Comparison of ENCODE assay signal across 10 mouse cellular contexts in the genomic region with DNA sequence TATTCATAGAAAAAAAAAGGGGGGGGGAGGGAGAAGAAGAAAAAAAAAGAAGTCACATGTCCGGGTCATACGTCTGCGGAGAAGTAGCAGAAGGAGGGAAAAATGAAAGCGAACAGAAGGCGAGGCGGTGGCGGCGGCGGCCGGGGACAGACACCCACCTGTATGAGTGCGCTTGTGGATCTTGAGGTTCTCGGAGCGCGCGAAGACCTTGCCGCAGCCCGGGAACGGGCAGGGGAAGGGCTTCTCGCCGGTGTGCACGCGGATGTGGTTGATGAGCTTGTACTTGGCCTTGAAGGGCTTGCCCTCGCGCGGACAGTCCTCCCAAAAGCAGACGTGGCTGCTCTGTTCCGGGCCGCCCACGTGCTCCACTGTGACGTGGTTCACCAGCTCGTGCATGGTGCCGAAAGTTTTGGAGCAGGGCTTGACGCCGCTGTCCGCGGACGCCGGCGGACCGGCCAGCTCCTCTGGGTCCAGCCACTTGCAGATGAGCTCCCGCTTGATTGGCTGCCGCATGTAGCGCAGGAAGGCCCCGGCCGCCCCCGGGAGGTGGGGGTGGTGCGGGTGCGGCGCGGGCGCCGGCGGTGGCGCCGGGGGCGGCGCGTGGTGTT. TPM values are rescaled to one million over a fixed set of nuclear protein-coding genes. Genes with fewer than 3 reads are reported as not detected.
DNase-seq lines count a peak whose midpoint lies in the region; ATAC-seq and TF ChIP-seq lines count a peak whose summit lies in the region.
"Not testable (repeated sequence)": the region's sequence is repeated elsewhere in the genome, so short reads cannot be mapped to it uniquely, and the experiment has no call there.
"Had no signal": no experiment of that assay in that cellular context is flagged by ENCODE, and none has a peak within 500 bp of the region (broad histone marks: within the 10 kb centered on the region; RNA-seq: fewer than 3 reads in every experiment).

No protein-coding gene starts in this region.

- 0% methylated on average over 44 of the region's 58 CpGs for WGBS in limb, embryonic 14.5 days
- WGBS in midbrain, embryonic 11.5 days = under 1% methylated on average over 58 of the region's 58 CpGs

- H3K27ac ChIP-seq in limb, embryonic 14.5 days (replicated peaks; ENCODE audit: low read depth, low read length) = peak overlapping the region; percentile 52; the same call in 1 of the 2 replicates
- peak overlapping the region; percentile 95 for H3K27ac ChIP-seq in midbrain, embryonic 11.5 days (ENCODE audit: low read depth, low read length)

- H3K9ac ChIP-seq in limb, embryonic 14.5 days (ENCODE audit: low read depth, low read length, severe bottlenecking) = peak overlapping the region; percentile 58
- peak overlapping the region; percentile 91 for H3K9ac ChIP-seq in midbrain, embryonic 11.5 days (ENCODE audit: low read length)

- peak overlapping the region; percentile 86 for H3K4me2 ChIP-seq in limb, embryonic 14.5 days (replicated peaks; ENCODE audit: low read depth, low read length, severe bottlenecking)
- peak overlapping the region; percentile 79 for H3K4me2 ChIP-seq in midbrain, embryonic 11.5 days

- DNase-seq in B cell, adult 2 months = peak; percentile 55 to 71
- peak; percentile 66 to 69 for DNase-seq in adrenal gland, postnatal 36 days
- peak; percentile 76 for DNase-seq in embryo, embryonic 9.5 days (ENCODE audit: extremely low spot score)
- peak; percentile 94 for DNase-seq in heart, adult 11 months
- not testable (repeated sequence) for DNase-seq in limb, embryonic 14.5 days (ENCODE audit: low spot score)
- peak; percentile 94 for DNase-seq in midbrain, embryonic 11.5 days (ENCODE audit: low spot score, missing footprints)
- DNase-seq in right cerebral cortex, postnatal 10 days (ENCODE audit: low spot score in 2 of 2) = peak; percentile 53 to 70

- H3K36me3 ChIP-seq in limb, embryonic 14.5 days (ENCODE audit: control insufficient read depth, insufficient read depth, low read length); midbrain, embryonic 11.5 days (ENCODE audit: control insufficient read depth, insufficient read depth, low read length): not testable (repeated sequence)

- peak overlapping the region; percentile 55 for H3K4me3 ChIP-seq in limb, embryonic 14.5 days (replicated peaks; ENCODE audit: low read length)
- H3K4me3 ChIP-seq in midbrain, embryonic 11.5 days (ENCODE audit: low read depth, low read length) = peak overlapping the region; percentile 70

- peaks cover 74% of the 10 kb centered on the region for H3K27me3 ChIP-seq in limb, embryonic 14.5 days (ENCODE audit: control insufficient read depth, insufficient read depth, low read length)
- peaks cover 68% of the 10 kb centered on the region for H3K27me3 ChIP-seq in midbrain, embryonic 11.5 days (ENCODE audit: control insufficient read depth, insufficient read depth, low read length)

- not testable (repeated sequence) for TF ChIP-seq POLR2A in limb, embryonic 14.5 days (IDR thresholded peaks at IDR 0.05; ENCODE audit: borderline replicate concordance, extremely low read depth, insufficient read depth, insufficient read length)

- H3K4me1 ChIP-seq in limb, embryonic 14.5 days (ENCODE audit: control insufficient read depth, insufficient read depth, low read length) = peaks cover 14% of the 10 kb centered on the region
- peaks cover 16% of the 10 kb centered on the region for H3K4me1 ChIP-seq in midbrain, embryonic 11.5 days (ENCODE audit: control insufficient read depth, insufficient read depth, low read length)

- peak; percentile 63 for ATAC-seq in inflammation-experienced regulatory T-cells, adult 6 months
- ATAC-seq in limb, embryonic 14.5 days (ENCODE audit: low FRiP score, low read depth) = peak; percentile 38
- ATAC-seq in midbrain, embryonic 11.5 days (ENCODE audit: low FRiP score) = peak; percentile 49

- H3K9me3 ChIP-seq in limb, embryonic 14.5 days (ENCODE audit: control insufficient read depth, low read length); midbrain, embryonic 11.5 days (ENCODE audit: control insufficient read depth, low read length): not testable (repeated sequence)

RNA-seq across cellular contexts. Expression of a gene that starts 1.6 kb away (rescaled TPM):
- not detected for total RNA-seq in adrenal gland, postnatal 36 days (2021)
- polyA plus RNA-seq in inflammation-experienced regulatory T-cells, adult 6 months (2017; shearing (Covaris generic)) = under 1 TPM in 1 of 3 experiments, not detected in 2; 0.27 TPM
- 0.47 and 1.3 TPM in 2 replicates for polyA plus RNA-seq in limb, embryonic 14.5 days (2012; rRNA removed)
- 0.76 and 0.94 TPM in 2 replicates for polyA plus RNA-seq in limb, embryonic 14.5 days (2014; fragmentation: Nextera tagmentation; extraction: Ambion mirVana)
- polyA plus RNA-seq in midbrain, embryonic 11.5 days (2014; fragmentation: Nextera tagmentation; extraction: Ambion mirVana) = 14.6 and 15.8 TPM in 2 replicates
- total RNA-seq: heart, postnatal 10 days had no signal
- polyA plus RNA-seq: urinary bladder, adult 2 months had no signal

RNA-seq across cellular contexts. Expression of a gene that starts 11.4 kb away (rescaled TPM):
- total RNA-seq in adrenal gland, postnatal 36 days (2021) = under 1 TPM in 1 of 2 experiments, not detected in 1; 0.13 TPM
- not detected for polyA plus RNA-seq in inflammation-experienced regulatory T-cells, adult 6 months (2017; shearing (Covaris generic))
- 4.0 and 6.0 TPM in 2 replicates for polyA plus RNA-seq in limb, embryonic 14.5 days (2012; rRNA removed)
- 0.80 and 1.1 TPM in 2 replicates for polyA plus RNA-seq in limb, embryonic 14.5 days (2014; fragmentation: Nextera tagmentation; extraction: Ambion mirVana)
- polyA plus RNA-seq in midbrain, embryonic 11.5 days (2014; fragmentation: Nextera tagmentation; extraction: Ambion mirVana) = 5.8 and 6.3 TPM in 2 replicates
- total RNA-seq: heart, postnatal 10 days had no signal

RNA-seq across cellular contexts. Expression of a gene that starts 12.9 kb away (rescaled TPM):
- total RNA-seq in adrenal gland, postnatal 36 days (2021) = not detected
- not detected for polyA plus RNA-seq in inflammation-experienced regulatory T-cells, adult 6 months (2017; shearing (Covaris generic))
- polyA plus RNA-seq in limb, embryonic 14.5 days (2012; rRNA removed) = not detected in 2 replicates
- polyA plus RNA-seq in limb, embryonic 14.5 days (2014; fragmentation: Nextera tagmentation; extraction: Ambion mirVana) = 0.25 TPM in 1 of 2 replicates, not detected in the other
- polyA plus RNA-seq in midbrain, embryonic 11.5 days (2014; fragmentation: Nextera tagmentation; extraction: Ambion mirVana) = 0.62 and 0.64 TPM in 2 replicates
- total RNA-seq: heart, postnatal 10 days had no signal
- polyA plus RNA-seq: urinary bladder, adult 2 months had no signal

RNA-seq across cellular contexts. Expression of a gene that starts 26.5 kb away (rescaled TPM):
- not detected for total RNA-seq in adrenal gland, postnatal 36 days (2021)
- polyA plus RNA-seq in inflammation-experienced regulatory T-cells, adult 6 months (2017; shearing (Covaris generic)) = under 1 TPM in 1 of 3 experiments, not detected in 2; 0.36 TPM
- polyA plus RNA-seq in limb, embryonic 14.5 days (2012; rRNA removed) = not detected in 2 replicates
- polyA plus RNA-seq in limb, embryonic 14.5 days (2014; fragmentation: Nextera tagmentation; extraction: Ambion mirVana) = 0.12 TPM in 1 of 2 replicates, not detected in the other
- 0.41 and 0.45 TPM in 2 replicates for polyA plus RNA-seq in midbrain, embryonic 11.5 days (2014; fragmentation: Nextera tagmentation; extraction: Ambion mirVana)
- total RNA-seq: heart, postnatal 10 days had no signal
- polyA plus RNA-seq: urinary bladder, adult 2 months had no signal
